Mouse (Mus musculus) adrenal gland, postnatal 14 days (tissue): Measurements from ENCODE around the gene Stt3a. TPM values are rescaled to one million over a fixed set of nuclear protein-coding genes. Genes with fewer than 3 reads are reported as not detected.

Source experiments
- DNase-seq: peaks from one replicate; pipeline ENCODE4 v3.0.0; 2021; ENCODE audit warnings: mixed read lengths
- long read RNA-seq, 2 experiments: library from polyadenylated mRNA; stranded (forward); transcript quantifications; one replicate each; pipeline ENCODE4 v2.0.0; 2021
- total RNA-seq: library from RNA; stranded (reverse); gene quantifications from 2 replicates; pipeline ENCODE4 v1.2.3, GENCODE M21; 2021

The Stt3a gene
- 230 and 253 TPM in 2 replicates for total RNA-seq
- long read RNA-seq, experiment 1, full-length matches to known transcripts, result 243 of 271 reads
- long read RNA-seq, experiment 1, partial matches to known transcripts, result 15 of 271 reads
- long read RNA-seq, experiment 1, other reads (novel, unspliced or antisense), result 13 of 271 reads
- long read RNA-seq, experiment 2, full-length matches to known transcripts, result 121 of 134 reads
- long read RNA-seq, experiment 2, partial matches to known transcripts, result 10 of 134 reads
- long read RNA-seq, experiment 2, other reads (novel, unspliced or antisense), result 3 of 134 reads

DNA sequence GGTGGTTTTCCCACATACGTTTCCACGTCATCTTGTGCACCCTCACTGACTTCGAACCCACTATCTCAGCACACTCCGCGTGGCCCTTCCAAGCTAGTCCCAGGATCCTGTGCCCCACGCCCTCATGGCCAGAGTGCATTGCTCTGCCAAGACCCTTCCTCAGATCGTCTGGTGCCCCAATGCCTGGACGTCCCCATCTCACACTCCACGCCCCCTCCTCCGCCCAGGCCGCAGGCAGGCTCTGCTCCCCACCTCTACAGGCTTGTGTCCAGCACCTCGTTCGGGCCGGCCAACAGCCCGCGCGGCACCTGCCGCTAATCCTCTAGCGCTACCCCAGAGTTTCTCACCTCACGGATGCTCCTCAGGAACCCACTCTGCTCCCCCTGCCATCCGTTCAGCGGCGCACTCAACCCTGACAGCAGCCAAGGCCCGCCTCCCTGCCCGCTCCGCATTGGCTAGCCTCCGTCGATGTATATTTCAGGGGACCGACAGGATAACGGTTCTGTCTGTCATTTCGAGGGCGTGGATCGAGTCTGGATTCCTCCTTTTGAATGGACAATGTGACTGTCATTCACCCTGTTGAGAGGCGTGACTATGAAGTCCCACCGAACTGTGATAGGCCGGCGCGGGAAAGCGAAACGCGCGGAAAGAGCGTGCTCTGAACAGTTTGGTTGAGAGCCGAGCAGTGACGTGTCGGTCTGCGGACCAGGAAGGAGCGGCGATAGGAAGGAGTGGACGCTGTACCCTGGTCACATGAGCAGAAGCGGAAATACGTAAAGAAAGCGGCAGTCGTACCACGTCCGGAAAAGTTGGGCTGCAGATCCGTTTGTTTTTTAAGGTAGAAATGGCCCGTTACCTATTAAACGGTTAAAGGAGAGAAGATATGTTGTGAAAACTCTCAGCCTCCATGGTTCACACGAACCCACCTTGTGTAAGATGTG, at the start of gene Stt3a:
Gene Stt3a (minus strand): TSS at position 477 of the 941 bp plus-strand sequence.
- DNase-seq, result peak; percentile 99

DNA sequence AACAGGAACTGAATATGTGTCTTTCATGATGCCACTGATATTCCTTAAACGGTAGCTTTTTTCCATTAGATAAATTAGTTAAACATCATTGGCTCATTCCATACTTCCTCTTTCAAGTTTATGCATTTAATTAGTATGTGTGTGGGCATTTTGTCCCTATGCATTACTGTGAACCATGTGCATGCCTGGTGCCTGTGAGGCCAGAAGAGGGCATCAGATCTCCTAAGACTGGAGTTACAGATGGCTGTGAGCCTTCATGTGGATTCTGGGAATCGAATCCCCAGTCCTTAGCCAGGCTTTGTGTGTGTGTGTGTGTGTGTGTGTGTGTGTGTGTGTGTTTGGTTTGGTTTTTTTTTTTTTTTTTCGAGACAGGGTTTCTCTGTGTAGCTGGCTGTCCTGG, 47.0 kb upstream of the Stt3a start:
- DNase-seq, result no peak

DNA sequence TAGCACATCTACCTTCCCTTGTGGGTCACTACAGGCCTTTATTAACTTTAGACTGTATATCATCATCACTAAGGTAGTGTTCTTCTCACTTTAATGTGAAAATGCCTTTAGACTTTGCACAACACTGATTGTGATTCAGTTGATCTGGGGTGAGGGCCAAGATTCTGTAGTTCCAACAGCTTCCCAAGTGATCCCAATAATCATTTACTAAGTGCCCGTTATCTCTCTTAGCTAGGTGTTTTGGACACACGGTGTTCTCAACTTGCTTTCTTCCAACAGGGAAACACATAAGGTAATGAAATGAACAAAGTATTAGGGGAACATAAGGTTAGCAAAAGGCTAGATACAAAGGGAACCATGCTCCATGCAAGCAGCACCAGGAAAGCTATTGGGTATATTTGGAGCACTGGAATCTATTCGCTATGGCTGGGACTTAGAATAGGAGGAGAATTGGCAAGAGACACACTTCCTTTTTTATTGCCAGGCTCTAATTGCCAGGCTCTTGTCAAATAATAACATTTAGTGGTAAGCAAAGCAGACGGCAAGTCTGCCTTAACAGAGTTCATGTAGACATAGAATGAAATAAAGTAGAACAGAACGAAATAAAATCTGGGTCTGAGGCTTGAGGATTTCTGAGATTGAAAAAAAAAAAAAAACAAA, 40.8 kb upstream of the Stt3a start:
- DNase-seq, result no peak

DNA sequence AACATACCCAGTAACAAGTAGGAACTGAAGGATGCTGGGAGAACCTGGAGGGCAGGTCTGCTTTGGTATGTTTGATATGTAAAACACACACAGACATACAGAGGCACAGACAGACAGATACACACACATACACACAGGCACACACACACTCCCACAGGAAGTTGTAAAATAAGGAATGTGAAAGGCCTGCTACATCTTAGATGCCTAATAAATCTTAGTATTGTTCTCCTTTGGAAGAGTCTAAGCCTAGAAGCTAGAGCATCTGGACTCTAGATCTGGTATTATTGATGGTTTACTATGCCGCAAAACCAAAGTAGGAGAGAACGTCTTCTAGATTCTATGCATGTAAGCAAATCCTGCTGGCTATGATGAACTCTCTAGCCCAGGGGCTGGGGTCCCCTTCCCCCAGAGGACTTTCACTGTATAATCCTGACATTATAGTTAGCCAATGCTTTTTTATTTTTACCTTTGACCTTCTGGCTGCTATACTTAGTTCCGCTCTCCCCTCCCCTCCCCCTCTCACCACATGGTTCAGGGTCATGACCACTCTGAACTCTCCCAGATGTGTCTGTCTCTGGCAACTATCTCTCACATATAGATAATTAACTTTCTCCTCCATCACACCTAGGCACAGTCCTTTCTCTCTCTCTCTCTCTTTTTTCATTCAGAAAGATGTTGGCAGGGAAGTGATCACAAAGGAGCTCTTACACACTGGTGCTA, 37.9 kb upstream of the Stt3a start:
- DNase-seq, result no peak

DNA sequence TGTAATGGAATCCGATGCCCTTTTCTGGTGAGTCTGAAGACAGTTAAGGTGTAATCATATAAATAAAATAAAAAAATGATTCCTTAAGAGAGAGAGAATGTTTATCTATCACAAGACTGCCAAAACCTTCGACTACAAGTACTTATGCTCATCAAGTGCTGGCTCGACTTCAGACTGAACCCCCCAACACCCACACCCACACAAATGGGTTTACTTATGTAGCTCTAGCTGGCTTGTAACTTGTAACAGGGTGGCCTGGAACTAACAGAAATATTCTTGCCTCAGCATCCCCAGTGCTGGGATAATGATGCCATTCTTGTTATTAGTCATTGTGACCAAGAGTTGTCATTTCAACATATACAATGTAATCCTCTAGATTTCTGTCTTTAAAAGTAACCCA, 36.4 kb upstream of the Stt3a start:
- DNase-seq, result no peak

DNA sequence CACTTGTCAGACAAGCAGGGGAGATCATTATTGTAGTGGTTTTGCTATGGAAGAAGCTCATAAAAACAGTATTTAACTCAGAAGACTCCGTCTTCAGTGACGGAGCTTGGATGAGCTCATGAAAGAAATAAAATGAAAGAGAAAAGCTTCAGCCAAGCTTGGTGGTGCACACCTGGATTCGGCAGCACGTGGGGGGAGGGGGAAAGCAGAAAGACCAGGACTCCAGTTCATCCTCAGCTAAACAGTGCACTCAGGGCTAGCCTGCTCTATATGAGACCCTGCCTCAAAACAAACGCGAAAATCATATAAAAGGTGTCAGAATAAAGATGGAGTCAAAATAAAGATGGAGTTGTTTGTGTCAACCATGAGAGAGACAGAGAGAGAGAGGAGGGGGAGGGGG, 35.9 kb upstream of the Stt3a start:
- DNase-seq, result no peak

DNA sequence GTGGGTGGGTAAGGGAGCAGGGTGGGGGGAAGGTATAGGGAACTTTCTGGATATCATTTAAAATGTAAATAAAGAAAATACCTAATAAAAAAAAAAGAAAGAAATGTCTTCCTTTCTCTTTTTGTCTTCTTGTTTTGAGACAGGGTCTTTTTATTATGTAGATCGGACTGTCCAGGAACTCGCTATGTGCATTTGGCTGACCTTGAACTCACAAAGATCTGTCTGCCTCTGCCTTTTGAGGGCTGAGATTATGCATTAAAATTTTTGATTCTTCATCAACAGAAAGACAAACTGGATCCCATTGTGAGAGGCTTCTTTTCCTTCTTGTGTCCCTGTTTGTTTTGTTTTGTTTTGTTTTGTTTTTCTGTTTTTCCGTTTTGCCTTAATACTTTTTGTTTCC, 35.5 kb upstream of the Stt3a start:
- DNase-seq, result no peak

DNA sequence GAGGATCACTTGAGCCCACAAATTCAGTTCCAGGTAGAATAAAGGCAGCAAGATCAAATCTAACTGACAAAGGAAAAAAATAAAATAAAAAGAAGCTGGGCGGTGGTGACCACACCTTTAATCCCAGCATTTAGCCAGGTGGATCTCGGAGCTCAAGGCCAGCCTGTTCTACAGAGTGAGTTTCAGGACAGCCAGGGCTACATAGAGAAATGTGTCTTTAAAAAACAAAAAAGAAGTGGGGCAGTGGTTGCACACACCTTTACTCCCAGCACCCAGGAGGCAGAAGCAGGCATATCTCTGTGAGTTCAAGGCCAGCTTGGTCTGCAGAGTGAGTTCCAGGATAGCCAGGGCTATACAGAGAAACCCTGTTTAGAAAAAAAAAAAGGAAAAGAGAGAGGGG, 34.5 kb upstream of the Stt3a start:
- no peak for DNase-seq

DNA sequence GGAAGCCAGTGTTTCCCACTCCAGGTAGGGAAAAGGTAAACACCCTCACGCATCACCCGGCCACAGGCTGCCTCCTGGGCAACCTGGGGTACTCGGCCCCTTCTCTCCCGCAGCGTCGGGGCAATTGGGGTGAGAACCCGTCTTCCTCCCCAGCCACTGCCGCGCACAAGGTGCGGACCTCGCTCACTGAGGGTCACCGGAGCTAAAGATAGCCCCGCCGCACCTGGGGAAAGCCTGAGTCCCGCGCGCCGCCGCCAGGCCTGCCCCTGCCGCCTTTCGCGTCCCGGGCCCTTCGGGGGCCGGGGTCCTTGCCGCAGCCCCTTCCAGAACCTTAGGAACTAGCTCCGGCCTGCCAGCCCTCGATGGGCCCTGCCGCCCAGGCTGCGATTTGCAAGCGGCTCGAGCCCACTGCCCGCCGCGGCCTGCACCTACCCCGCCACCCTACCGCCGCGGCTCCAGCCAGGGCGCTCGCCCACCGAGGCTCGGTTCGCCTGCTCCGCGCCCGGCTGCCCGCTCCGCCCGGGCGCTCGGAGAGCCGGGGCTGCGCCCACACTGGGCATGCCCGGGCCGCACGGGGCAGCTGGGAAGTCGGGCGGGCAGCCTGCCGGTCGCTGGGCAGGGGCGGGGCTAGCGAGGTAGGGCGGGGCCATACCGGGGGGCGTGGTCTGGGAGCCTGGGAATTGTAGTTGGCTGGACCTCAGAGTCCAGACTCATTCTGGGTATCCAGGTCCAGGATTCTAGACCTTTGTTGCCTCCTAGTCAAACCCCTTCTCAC, 29.5 kb upstream of the Stt3a start, which contains the start of gene Ei24:
Gene Ei24 (minus strand): TSS at position 613 of the 775 bp plus-strand sequence.
- peak; percentile 98 for DNase-seq

DNA sequence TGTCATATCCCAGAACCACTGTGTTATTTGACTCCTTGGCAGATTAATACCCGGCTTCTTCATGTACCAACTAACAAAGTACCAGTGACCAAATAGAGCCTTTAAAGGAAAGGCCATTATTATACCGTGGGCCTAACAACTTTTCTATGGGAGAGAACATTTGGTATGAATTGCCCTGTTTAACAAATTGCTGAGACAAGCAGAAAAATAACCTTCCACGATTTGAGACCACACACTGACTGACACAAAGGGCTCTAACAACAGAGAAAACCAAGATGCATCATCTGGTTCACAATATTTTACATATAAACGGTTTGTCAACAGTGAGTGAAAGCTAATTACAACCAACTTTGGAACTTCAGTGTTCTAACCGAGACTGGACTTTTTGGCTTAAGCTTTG, 28.7 kb upstream of the Stt3a start:
- DNase-seq, result no peak

DNA sequence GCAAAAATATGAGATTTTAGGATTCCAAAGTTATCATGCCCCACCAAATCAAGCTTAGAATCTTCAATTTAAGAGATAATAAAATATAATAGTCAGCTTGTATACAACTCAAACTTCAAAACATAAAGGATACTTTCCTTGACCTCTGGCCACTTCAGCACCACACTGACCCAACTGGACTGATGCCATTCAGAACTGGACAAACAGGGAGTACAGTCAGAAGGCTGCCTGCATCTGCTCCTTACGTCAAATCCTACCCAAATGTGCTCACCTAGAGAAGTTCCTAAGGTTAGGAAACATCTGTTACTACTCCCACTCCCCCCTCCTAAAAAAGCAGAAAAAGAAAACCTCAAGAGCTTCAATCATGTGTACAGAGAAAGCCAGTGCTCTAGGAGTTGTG, 28.1 kb upstream of the Stt3a start:
- DNase-seq, result peak; percentile 25

DNA sequence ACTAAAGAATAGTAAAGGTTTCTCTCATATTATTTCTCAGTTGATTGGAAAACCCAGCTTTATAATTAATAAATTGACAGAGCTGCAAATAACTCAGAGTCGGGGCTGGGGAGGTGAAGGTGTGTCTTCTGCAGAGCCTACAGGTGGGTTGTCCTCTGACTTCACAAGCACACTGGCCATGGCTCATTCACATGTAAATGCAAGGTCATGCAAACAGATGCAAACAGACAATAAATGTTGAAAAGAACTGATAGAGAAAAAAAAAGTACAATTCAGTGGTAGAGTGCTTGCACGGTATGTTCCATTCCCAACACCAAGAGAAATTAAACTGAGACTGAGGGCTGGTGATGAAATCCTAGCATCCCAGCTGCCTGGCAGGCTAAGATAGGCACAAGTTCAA, 27.0 kb upstream of the Stt3a start:
- DNase-seq, result no peak

DNA sequence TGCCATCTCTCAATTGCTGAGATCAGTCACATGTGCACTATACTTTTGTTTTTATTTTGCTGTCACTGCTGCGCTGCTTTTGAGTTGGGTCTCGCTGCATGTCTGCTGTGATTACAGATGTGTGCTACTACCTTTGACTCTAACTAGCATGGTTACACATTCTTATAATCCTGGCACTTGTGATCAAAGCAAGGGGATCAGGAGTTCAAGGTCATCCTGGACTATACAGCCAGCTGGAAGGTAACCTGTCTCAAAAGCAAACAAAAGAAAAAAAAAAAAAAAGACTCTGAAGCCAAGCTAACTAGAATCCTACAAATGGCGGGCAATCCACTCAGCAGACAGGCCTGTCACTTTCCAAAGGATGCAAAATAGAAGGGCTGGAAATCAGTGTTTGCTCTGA, 24.7 kb upstream of the Stt3a start:
- DNase-seq, result no peak

DNA sequence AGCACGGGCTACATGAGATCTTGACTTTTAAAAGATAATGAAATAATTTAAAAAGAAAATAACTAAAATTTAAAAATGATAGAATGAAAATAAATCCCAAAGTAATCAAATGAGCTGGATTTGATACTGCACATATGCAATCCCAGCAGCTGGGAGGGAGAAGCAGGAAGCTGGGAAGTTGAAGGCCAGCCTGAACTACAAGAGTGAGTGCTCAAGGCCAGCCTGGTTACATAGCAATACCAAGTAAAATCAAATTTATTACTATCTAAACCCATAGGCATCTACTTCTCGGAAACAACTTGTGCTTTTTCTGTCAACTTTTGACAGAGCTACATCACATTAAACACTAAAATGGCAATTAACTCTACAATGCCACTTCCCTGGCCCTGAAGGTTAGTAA, 16.4 kb upstream of the Stt3a start:
- peak; percentile 21 for DNase-seq

DNA sequence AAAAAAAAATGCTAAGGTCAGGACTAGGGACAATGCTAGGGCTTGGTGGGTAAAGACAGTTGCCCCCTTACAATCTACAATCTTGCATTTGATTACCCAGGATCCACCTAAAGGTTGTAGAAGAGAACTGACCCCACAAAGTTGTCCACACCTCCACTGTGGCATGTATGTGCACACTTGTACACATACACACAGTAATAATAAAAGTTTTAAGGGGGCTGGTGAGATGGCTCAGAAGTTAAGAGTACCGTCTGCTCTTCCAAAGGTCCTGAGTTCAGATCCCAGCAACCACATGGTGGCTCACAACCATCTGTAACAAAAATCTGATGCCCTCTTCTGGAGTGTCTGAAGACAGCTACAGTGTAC, 1.6 kb upstream of the Stt3a start:
- DNase-seq, result no peak

DNA sequence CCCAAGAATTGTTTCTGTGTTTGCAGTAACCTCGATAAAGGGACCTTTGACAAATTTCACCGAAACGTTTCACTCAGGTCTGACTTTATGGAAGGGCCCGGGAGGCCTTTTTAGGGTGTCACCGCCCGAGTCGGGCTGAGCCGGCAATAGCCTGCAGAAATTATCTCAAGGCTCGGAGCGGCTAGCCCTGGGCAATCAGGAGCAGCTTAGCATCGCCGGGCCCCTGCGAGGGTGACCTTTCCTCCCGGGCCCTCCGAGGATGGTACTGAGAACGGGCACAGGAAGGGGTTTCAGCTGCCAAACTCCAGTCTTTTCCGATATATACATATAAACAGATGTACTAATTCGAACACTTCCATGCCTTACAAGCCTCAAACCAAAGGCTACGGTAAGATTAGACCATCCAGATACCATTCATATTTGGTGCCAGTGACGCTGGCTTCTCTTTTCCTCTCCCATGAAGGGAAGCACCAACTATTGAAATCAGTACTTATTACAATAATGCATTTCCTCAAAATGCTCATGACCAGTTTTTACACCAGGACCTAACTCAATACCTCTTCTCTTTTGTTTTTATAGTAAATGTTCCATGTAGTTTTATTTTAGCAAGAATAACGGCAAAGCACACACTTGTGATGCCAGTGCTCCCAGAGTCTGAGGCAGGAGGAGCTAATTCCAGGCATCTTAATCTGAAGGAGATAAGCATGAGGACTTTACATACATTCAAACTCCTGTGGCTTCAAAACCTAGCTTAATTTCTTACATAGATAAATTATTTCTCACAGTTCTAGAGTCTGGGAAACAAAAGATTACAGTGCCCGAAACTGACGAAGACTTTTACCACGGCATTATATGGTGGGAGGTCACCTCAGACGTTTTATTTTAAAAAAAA, 923 bp upstream of the Stt3a start:
- DNase-seq, result peak; percentile 76

DNA sequence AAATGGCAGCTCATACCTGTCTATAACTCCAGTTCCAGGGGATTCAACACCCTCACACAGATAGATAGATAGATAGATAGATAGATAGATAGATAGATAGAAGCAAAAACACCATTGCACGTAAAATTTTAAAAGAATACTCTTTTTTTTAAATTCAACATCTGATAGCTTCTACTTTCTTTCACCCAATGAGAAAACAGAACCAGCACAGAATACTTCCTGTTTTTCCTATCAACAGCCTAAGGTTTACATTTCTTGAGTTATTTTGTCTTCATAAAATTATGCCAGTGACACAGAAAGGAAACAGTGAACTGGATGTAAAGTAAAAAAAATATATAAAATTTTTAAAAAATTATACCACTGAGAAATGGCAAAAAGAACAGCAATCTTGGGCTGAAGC, 3.1 kb downstream of the Stt3a start:
- no peak for DNase-seq

DNA sequence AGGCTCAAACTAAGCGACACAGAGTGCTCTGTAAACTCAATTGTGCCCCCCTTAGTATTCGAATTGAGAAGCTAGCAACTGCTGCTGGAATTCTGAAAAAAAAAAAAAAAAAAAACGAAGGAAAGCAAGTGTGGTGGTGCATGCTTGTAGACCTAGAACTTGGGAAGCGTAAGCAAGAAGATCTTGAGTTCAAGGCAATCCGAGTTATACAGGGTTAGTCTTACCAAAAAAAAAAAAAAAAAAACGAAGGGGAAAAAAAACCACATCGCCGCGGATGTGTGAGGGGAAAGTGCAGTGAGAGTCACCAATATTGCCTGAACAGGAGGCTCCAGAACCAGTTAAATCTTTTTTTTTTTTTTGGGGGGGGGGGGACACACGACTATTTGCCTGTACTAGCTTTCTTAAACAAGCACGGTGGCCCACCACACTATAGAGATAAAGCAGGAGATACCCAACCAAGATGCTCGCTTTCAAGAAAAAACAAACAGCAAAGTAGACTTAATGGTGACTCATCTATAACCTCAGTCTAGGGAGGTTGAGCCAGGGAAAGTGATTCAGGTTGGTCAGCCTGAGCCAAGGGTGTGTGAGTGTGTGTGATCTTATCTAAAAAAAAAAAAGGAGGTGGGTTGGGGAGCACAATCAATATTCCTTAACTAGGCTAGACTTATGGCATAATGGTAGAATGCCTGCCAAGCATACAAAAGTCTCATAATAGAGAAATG, 40.3 kb downstream of the Stt3a start, which contains the start of gene Chek1:
Gene Chek1 (minus strand): TSS at position 32 of the 722 bp plus-strand sequence.
- DNase-seq, result no peak
